Mouse (Mus musculus): ENCODE measurements at regions not wholly inside any gene's neighbourhood (a gene's known extent, or its start where the extent isn't known, plus 50 kb on each side); places are given as distances from the start of the nearest gene placed in this dataset.

- TF ChIP-seq CTCF (IDR thresholded peaks at IDR 0.05; ENCODE audit: borderline replicate concordance, control insufficient read depth, extremely low read depth, insufficient read depth, low read length, poor library complexity): no peak
- TF ChIP-seq POLR2A (IDR thresholded peaks at IDR 0.05; ENCODE audit: control insufficient read depth, extremely low read depth, insufficient read depth, low read length, poor library complexity): no peak
Measured at GRCm38 (mm10) chr12:35255723-35256401, 208.9 kb downstream of the Snx13 start.

Data from thymus, adult 2 months (tissue).